Mouse (Mus musculus): Measurements from ENCODE around the gene Hagh.

GRCm38 (mm10) chr17:24874405-24874745 is 34.4 kb downstream of the Hagh start:
- TF ChIP-seq POLR2A (IDR thresholded peaks at IDR 0.05; ENCODE audit: low read depth, low read length) = no peak
- TF ChIP-seq CTCF (IDR thresholded peaks at IDR 0.05; ENCODE audit: extremely low read depth, insufficient read length, insufficient replicate concordance, low read depth, low read length) = no peak

Data from small intestine, adult 2 months (tissue).